Mouse (Mus musculus) midbrain, embryonic 14.5 days (tissue): Measurements from ENCODE around the gene Rad51c. TPM values are rescaled to one million over a fixed set of nuclear protein-coding genes. Genes with fewer than 3 reads are reported as not detected.
"Not testable (repeated sequence)": the region's sequence is repeated elsewhere in the genome, so short reads cannot be mapped to it uniquely, and the experiment has no call there.

Source experiments
- ATAC-seq: fragments of 200-750 bp; cut with Nextera tagmentation; 2 replicates; pipeline ENCODE4 v1.8.0; 2017; ENCODE audit warnings: moderate number of reproducible peaks, moderate library complexity; ENCODE audit not compliant: low FRiP score, low TSS enrichment
- DNase-seq: peaks from one replicate; pipeline ENCODE4 v3.0.0-alpha.2; 2015
- H3K27ac ChIP-seq: fragments of 300-500 bp; sonication (generic); replicated peaks from 2 replicates; pipeline ENCODE4 v1.5.1; 2014; ENCODE audit warnings: mild to moderate bottlenecking, low read depth, low read length, moderate library complexity
- H3K27me3 ChIP-seq: fragments of 300-500 bp; sonication (generic); 2 replicates; pipeline ENCODE4 v1.6.1; 2014; ENCODE audit warnings: low read length, control low read depth, mixed read lengths; ENCODE audit not compliant: control insufficient read depth, insufficient read depth
- H3K36me3 ChIP-seq: fragments of 300-500 bp; sonication (generic); 2 replicates; pipeline ENCODE4 v1.6.1; 2014; ENCODE audit warnings: low read length, control low read depth; ENCODE audit not compliant: control insufficient read depth, insufficient read depth
- H3K4me1 ChIP-seq: fragments of 300-500 bp; sonication (generic); 2 replicates; pipeline ENCODE4 v1.6.1; 2014; ENCODE audit warnings: mild to moderate bottlenecking, antibody characterized with exemption, low read length, control low read depth; ENCODE audit not compliant: control insufficient read depth, insufficient read depth
- H3K4me2 ChIP-seq: fragments of 300-500 bp; sonication (generic); 2 replicates; pipeline ENCODE4 v1.6.1; 2014; ENCODE audit warnings: mild to moderate bottlenecking, low read length, moderate library complexity
- H3K4me3 ChIP-seq: fragments of 300-500 bp; sonication (generic); replicated peaks from 2 replicates; pipeline ENCODE4 v1.5.1; 2014; ENCODE audit warnings: low read depth, low read length
- H3K9ac ChIP-seq: fragments of 300-500 bp; sonication (generic); replicated peaks from 2 replicates; pipeline ENCODE4 v1.6.1; 2014; ENCODE audit warnings: mild to moderate bottlenecking, low read length, moderate library complexity
- H3K9me3 ChIP-seq: fragments of 300-500 bp; sonication (generic); 2 replicates; pipeline ENCODE4 v1.6.1; 2016; ENCODE audit warnings: low read length, control low read depth, mixed read lengths; ENCODE audit not compliant: control insufficient read depth
- WGBS: fragments of 180-500 bp; shearing (Covaris S2); extraction: QIAGEN DNeasy Blood & Tissue Kit; methylation state at CpG from one replicate; pipeline ENCODE4 v1.1.7; 2014; 5-methylcytosine and 5-hydroxymethylcytosine counted together
- polyA plus RNA-seq: library from polyadenylated mRNA; unstranded; fragments of >200 nt; fragmentation: Nextera tagmentation; extraction: Ambion mirVana; gene quantifications from 2 replicates; pipeline ENCODE4 v1.2.1, GENCODE M21; 2014

Gene Rad51c
- polyA plus RNA-seq, 1 experiment from 2014 or later, result 5.6 TPM

- H3K36me3 ChIP-seq, result no peaks in the 10 kb centered on the region
- no peak overlapping the region for H3K4me3 ChIP-seq
- H3K4me2 ChIP-seq, result no peak overlapping the region
- no peak overlapping the region for H3K27ac ChIP-seq
- DNase-seq (no peak), ATAC-seq (no peak)
- no peaks in the 10 kb centered on the region for H3K27me3 ChIP-seq
- no peaks in the 10 kb centered on the region for H3K9me3 ChIP-seq
- no peak overlapping the region for H3K9ac ChIP-seq
- H3K4me1 ChIP-seq, result no peaks in the 10 kb centered on the region
- whole genome bisulfite sequencing, result 70% methylated on average over 5 of the region's 5 CpGs
Measured at GRCm38 (mm10) chr11:87436326-87437232, 31.8 kb upstream of the Rad51c start.

GRCm38 (mm10) chr11:87435107-87435506, 30.4 kb upstream of the Rad51c start:
- H3K27ac ChIP-seq, H3K4me2 ChIP-seq, H3K4me3 ChIP-seq, H3K9me3 ChIP-seq, H3K36me3 ChIP-seq, ATAC-seq, H3K27me3 ChIP-seq, DNase-seq, H3K4me1 ChIP-seq, H3K9ac ChIP-seq: not testable (repeated sequence)
- 94% methylated on average over 2 of the region's 2 CpGs for WGBS

- 55% methylated on average over 6 of the region's 6 CpGs for WGBS
- H3K9me3 ChIP-seq, result no peaks in the 10 kb centered on the region
- no peaks in the 10 kb centered on the region for H3K36me3 ChIP-seq
- H3K27me3 ChIP-seq, result no peaks in the 10 kb centered on the region
- ATAC-seq (no peak), DNase-seq (no peak)
- H3K9ac ChIP-seq, result no peak overlapping the region
- no peaks in the 10 kb centered on the region for H3K4me1 ChIP-seq
- H3K27ac ChIP-seq, result no peak overlapping the region
- no peak overlapping the region for H3K4me2 ChIP-seq
- no peak overlapping the region for H3K4me3 ChIP-seq
Measured at GRCm38 (mm10) chr11:87432933-87433669, 28.3 kb upstream of the Rad51c start.

- ATAC-seq (no peak), DNase-seq (no peak)
- Histone ChIP-seq H3K27ac (no peak overlapping the region), H3K36me3 (no peaks in the 10 kb centered on the region), H3K4me2 (no peak overlapping the region), H3K4me3 (no peak overlapping the region), H3K9ac (no peak overlapping the region), H3K27me3 (no peaks in the 10 kb centered on the region), H3K9me3 (no peaks in the 10 kb centered on the region), H3K4me1 (no peaks in the 10 kb centered on the region)
- WGBS, result 72% methylated on average over 1 of the region's 1 CpGs
Measured at GRCm38 (mm10) chr11:87432447-87432846, 27.7 kb upstream of the Rad51c start.

GRCm38 (mm10) chr11:87431813-87432212, 27.1 kb upstream of the Rad51c start:
- H3K4me2 ChIP-seq, H3K27ac ChIP-seq, H3K4me3 ChIP-seq, H3K4me1 ChIP-seq, H3K36me3 ChIP-seq, H3K27me3 ChIP-seq, H3K9ac ChIP-seq, DNase-seq, H3K9me3 ChIP-seq, ATAC-seq: not testable (repeated sequence)
- 91% methylated on average over 8 of the region's 8 CpGs for WGBS

- Histone ChIP-seq H3K9ac (no peak overlapping the region), H3K9me3 (no peaks in the 10 kb centered on the region), H3K36me3 (no peaks in the 10 kb centered on the region), H3K4me1 (no peaks in the 10 kb centered on the region), H3K27ac (no peak overlapping the region), H3K27me3 (no peaks in the 10 kb centered on the region), H3K4me3 (no peak overlapping the region), H3K4me2 (no peak overlapping the region)
- WGBS, result 79% methylated on average over 2 of the region's 2 CpGs
- DNase-seq (no peak), ATAC-seq (no peak)
Measured at GRCm38 (mm10) chr11:87430374-87430773, 25.6 kb upstream of the Rad51c start.

- 80% methylated on average over 4 of the region's 4 CpGs for WGBS
- Histone ChIP-seq H3K4me3 (no peak overlapping the region), H3K4me2 (no peak overlapping the region), H3K4me1 (no peaks in the 10 kb centered on the region), H3K9me3 (no peaks in the 10 kb centered on the region), H3K36me3 (no peaks in the 10 kb centered on the region), H3K27ac (no peak overlapping the region), H3K9ac (no peak overlapping the region), H3K27me3 (no peaks in the 10 kb centered on the region)
- DNase-seq (no peak), ATAC-seq (no peak)
Measured at GRCm38 (mm10) chr11:87429363-87429762, 24.6 kb upstream of the Rad51c start.

GRCm38 (mm10) chr11:87428051-87428673, 23.4 kb upstream of the Rad51c start:
- Histone ChIP-seq H3K27me3 (no peaks in the 10 kb centered on the region), H3K36me3 (no peaks in the 10 kb centered on the region), H3K4me3 (no peak overlapping the region), H3K4me1 (no peaks in the 10 kb centered on the region), H3K4me2 (no peak overlapping the region), H3K27ac (no peak overlapping the region), H3K9ac (no peak overlapping the region; the same call in 1 of the 2 replicates), H3K9me3 (no peaks in the 10 kb centered on the region)
- ATAC-seq, result no peak
- no peak for DNase-seq
- 76% methylated on average over 2 of the region's 2 CpGs for WGBS
